Mouse (Mus musculus): ENCODE data around the gene Taf7l. TPM values are rescaled to one million over a fixed set of nuclear protein-coding genes. Genes with fewer than 3 reads are reported as not detected.

Taf7l gene
- total RNA-seq (2021): not detected

GRCm38 (mm10) chrX:134476290-134476689 is at the start of gene Taf7l:
Gene Taf7l (minus strand): TSS chrX:134476490.
- no peak for DNase-seq
- intact Hi-C loops (cut with DNase I): no loop called here

- no peak for DNase-seq
- intact Hi-C loops (cut with DNase I): no loop called here
Observed at GRCm38 (mm10) chrX:134525260-134525659, 49.0 kb upstream of the Taf7l start.

- intact Hi-C loops (cut with DNase I): no loop called here
- DNase-seq: no peak
Observed at GRCm38 (mm10) chrX:134523772-134524171, 47.5 kb upstream of the Taf7l start.

DNA sequence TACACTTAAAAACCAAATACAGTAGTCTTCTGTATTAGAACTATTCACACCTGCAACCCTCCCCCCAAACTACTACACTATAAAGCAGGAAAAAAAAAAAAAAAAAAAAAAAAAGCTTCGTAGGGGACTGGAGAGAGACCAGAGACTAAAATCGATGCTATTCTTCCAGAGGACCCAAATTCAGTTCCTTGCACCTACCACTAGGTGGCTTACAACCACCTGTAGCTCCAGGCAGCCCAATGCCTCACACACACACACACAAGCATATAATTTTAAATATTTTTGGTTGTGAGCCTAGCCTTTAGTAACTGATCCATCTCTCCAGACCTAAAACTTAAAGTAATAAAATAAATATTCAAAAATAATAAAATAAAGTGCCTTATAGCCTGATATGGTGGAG is 33.2 kb upstream of the Taf7l start:
- no peak for DNase-seq
- intact Hi-C loops (cut with DNase I): no loop called here

GRCm38 (mm10) chrX:134507977-134508376 is 31.7 kb upstream of the Taf7l start:
- intact Hi-C loops (cut with DNase I): no loop called here
- no peak for DNase-seq

DNA sequence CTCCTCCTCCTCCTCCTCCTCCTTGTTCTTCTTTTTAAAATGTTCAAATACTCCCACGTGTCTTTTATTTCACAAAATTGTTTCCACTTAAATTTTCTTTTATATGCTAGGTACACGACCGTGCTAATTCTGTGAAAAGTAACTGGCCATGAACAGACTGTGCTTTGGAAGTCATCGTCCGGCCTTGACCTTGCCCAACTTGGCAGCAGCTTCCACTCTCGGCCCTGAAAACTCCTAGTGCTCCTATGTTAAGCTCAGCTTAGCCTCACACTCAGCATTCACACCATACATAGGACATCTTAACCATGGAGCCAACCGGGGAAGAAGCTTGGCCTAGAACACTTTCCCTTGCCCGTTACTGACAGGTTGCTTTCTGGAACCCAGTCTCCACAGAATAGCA is 24.4 kb upstream of the Taf7l start:
- DNase-seq: no peak
- intact Hi-C loops (cut with DNase I): no loop called here

GRCm38 (mm10) chrX:134481720-134482119 is 5.4 kb upstream of the Taf7l start:
- no peak for DNase-seq
- intact Hi-C loops (cut with DNase I): no loop called here

GRCm38 (mm10) chrX:134474988-134475710 is 1.1 kb downstream of the Taf7l start:
- no peak for DNase-seq
- intact Hi-C loops (cut with DNase I): no loop called here

GRCm38 (mm10) chrX:134427307-134427706 is 49.0 kb downstream of the Taf7l start:
- no peak for DNase-seq
- intact Hi-C loops (cut with DNase I): no loop called here

GRCm38 (mm10) chrX:134426819-134427218 is 49.5 kb downstream of the Taf7l start:
- intact Hi-C loops (cut with DNase I): no loop called here
- no peak for DNase-seq

DNA sequence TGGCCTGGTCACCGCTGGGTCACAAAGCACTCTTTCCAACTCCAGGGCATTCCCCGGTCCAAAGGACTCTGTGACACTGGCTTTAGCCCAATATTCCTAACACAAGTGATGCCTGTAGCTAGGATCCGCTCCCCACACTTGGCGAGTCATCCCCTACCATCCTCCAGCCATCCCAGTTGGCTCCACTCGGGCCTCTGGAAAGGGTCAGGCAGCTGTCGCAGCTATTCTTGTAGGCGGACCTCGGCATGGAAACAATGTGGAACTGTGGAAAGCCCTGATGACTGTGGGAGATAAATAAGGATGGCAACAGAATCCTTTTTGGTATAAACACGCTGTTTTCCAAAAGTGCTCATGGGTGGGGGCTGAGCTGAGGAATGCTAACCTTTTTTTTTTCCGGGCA is 50.5 kb downstream of the Taf7l start:
- DNase-seq: no peak
- intact Hi-C loops (cut with DNase I): no loop called here

- DNase-seq: no peak
- intact Hi-C loops (cut with DNase I): no loop called here
Observed at GRCm38 (mm10) chrX:134424263-134424662, 52.0 kb downstream of the Taf7l start.

- no peak for DNase-seq
- intact Hi-C loops (cut with DNase I): no loop called here
Observed at GRCm38 (mm10) chrX:134420097-134420496, 56.2 kb downstream of the Taf7l start.

DNA sequence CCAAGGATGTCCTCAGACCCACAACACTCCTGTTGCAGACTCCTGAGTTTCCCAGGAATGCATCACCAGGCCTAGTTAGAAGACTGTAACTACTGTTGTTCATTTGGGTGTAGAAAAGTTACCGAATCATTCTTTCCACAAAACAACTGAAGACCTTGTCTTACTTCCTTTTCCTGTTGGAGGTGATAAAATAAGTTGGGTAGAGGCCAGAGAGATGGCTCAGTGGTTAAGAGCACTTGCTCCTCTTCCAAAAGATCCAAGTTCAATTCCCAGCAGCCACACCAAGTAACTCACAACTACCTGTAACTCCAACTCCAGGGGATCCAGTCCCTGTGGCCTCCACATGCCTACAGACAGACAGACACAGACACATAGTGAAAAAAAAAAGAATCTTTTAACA is 64.2 kb downstream of the Taf7l start:
- intact Hi-C loops (cut with DNase I): no loop called here
- DNase-seq: no peak

Other genes with a start within 250 kb of the Taf7l start
- gene Trmt2b, start 199.5 kb downstream of the Taf7l start, total RNA-seq (2021): 10 to 100 TPM; 39.7 to 56.7 TPM
- 1 to 10 TPM; 4.8 to 5.2 TPM for gene Tmem35a, start 181.3 kb downstream of the Taf7l start, total RNA-seq (2021)
- under 1 TPM; 0.16 to 0.47 TPM for gene Cenpi, start 168.4 kb downstream of the Taf7l start, total RNA-seq (2021)
- under 1 TPM; 0.22 to 0.27 TPM for gene Drp2, start 71.9 kb downstream of the Taf7l start, total RNA-seq (2021)
- gene Timm8a1, start 65.4 kb upstream of the Taf7l start, total RNA-seq (2021): 10 to 100 TPM; 20.7 to 20.8 TPM
- gene Btk, start 107.1 kb upstream of the Taf7l start, total RNA-seq (2021): 1 to 10 TPM; 1.1 to 1.3 TPM
- gene Rpl36a, start 109.2 kb upstream of the Taf7l start, total RNA-seq (2021): 100 to 1,000 TPM in 1 of 2 experiments, 10 to 100 TPM in 1; 99.3 to 127 TPM
- 1 to 10 TPM; 1.4 to 1.9 TPM for gene Gla, start 124.6 kb upstream of the Taf7l start, total RNA-seq (2021)
- 10 to 100 TPM; 66.8 to 71.8 TPM for gene Hnrnph2, start 124.7 kb upstream of the Taf7l start, total RNA-seq (2021)
- 1 to 10 TPM; 7.6 to 8.8 TPM for gene Armcx4, start 210.0 kb upstream of the Taf7l start, total RNA-seq (2021)
- gene Armcx1, start 241.5 kb upstream of the Taf7l start, total RNA-seq (2021): 1 to 10 TPM; 4.9 to 6.4 TPM

All from heart, postnatal 36 days (tissue).